Mouse (Mus musculus) CH12.LX (cell line): ENCODE measurements around the gene Il17a. TPM values are rescaled to one million over a fixed set of nuclear protein-coding genes. Genes with fewer than 3 reads are reported as not detected.

ENCODE experiments used
- DNase-seq: peaks from one replicate; pipeline ENCODE4 v3.0.0-alpha.2; 2013; ENCODE audit errors: extremely low read depth
- H3K27ac ChIP-seq: 2 replicates; pipeline ENCODE4 v1.5.1; 2012; ENCODE audit warnings: low read depth, mild to moderate bottlenecking, control low read depth, moderate library complexity; ENCODE audit not compliant: insufficient read depth
- H3K27me3 ChIP-seq: replicated peaks from 2 replicates; pipeline ENCODE3; 2012; ENCODE audit warnings: inconsistent platforms
- H3K36me3 ChIP-seq, 2 experiments: replicated peaks in 1 of 2; 2 replicates each; pipeline versions ENCODE3 to v1.6.1; 2012; ENCODE audit warnings: inconsistent platforms in 1 of 2, low read length in 1 of 2, mild to moderate bottlenecking in 1 of 2, mixed read lengths in 1 of 2, moderate library complexity in 1 of 2; ENCODE audit not compliant: control insufficient read depth in 1 of 2, insufficient read depth in 1 of 2
- H3K4me1 ChIP-seq, 2 experiments: 2 replicates each; pipeline ENCODE4 v1.6.1; 2012; ENCODE audit warnings: inconsistent platforms in 1 of 2, moderate library complexity in 1 of 2; ENCODE audit not compliant: insufficient read depth in 2 of 2, control insufficient read depth in 1 of 2
- H3K4me2 ChIP-seq: 2 replicates; pipeline ENCODE4 v1.6.1; 2012; ENCODE audit warnings: low read depth, mild to moderate bottlenecking, control low read depth; ENCODE audit not compliant: poor library complexity, insufficient read depth, severe bottlenecking
- H3K4me3 ChIP-seq, 3 experiments: fragments of 150-350 bp in 1 of 3; sonication (generic) in 1 of 3; replicated peaks in 1 of 3; 2 replicates each; pipeline versions ENCODE3 to v1.5.1; 2011 to 2012; ENCODE audit warnings: low read depth in 2 of 3, low read length in 2 of 3, mild to moderate bottlenecking in 2 of 3, moderate library complexity in 2 of 3, control low read depth in 1 of 3, improper control_type of control experiment in 1 of 3, inconsistent platforms in 1 of 3, mixed read lengths in 1 of 3; ENCODE audit not compliant: poor library complexity in 1 of 3
- H3K79me2 ChIP-seq: replicated peaks from 2 replicates; pipeline ENCODE4 v1.6.1; 2012; ENCODE audit warnings: mild to moderate bottlenecking, moderate library complexity; ENCODE audit not compliant: control insufficient read depth, poor library complexity, insufficient read depth, severe bottlenecking; ENCODE audit errors: extremely low read depth
- H3K9ac ChIP-seq: 2 replicates; pipeline ENCODE4 v1.6.1; 2012; ENCODE audit warnings: low read depth, mild to moderate bottlenecking, control low read depth, moderate library complexity; ENCODE audit not compliant: insufficient read depth
- H3K9me3 ChIP-seq: replicated peaks from 2 replicates; pipeline ENCODE3; 2012; ENCODE audit warnings: low read length, inconsistent platforms, mixed read lengths
- BHLHE40 ChIP-seq: IDR thresholded peaks from 2 replicates; pipeline ENCODE4 v1.6.1; 2011; ENCODE audit warnings: mild to moderate bottlenecking, low read depth, low read length, improper control_type of control experiment
- CHD1 ChIP-seq: IDR thresholded peaks from 2 replicates; pipeline ENCODE4 v1.6.1; 2012; ENCODE audit warnings: low read depth, low read length, improper control_type of control experiment, inconsistent platforms
- CHD2 ChIP-seq: IDR thresholded peaks from 2 replicates; pipeline ENCODE4 v1.6.1; 2011; ENCODE audit warnings: low read length, improper control_type of control experiment
- CTCF ChIP-seq, 2 experiments: IDR thresholded peaks in 1 of 2; conservative IDR thresholded peaks in 1 of 2; 2 replicates each; pipeline ENCODE4 v1.5.1; 2011 to 2012; ENCODE audit warnings: low read depth in 2 of 2, low read length in 2 of 2, improper control_type of control experiment in 1 of 2, inconsistent platforms in 1 of 2, mild to moderate bottlenecking in 1 of 2, moderate library complexity in 1 of 2
- E2F4 ChIP-seq: IDR thresholded peaks from 2 replicates; pipeline ENCODE4 v1.6.1; 2011; ENCODE audit warnings: low read depth, low read length, improper control_type of control experiment; ENCODE audit not compliant: insufficient replicate concordance
- EP300 ChIP-seq: IDR thresholded peaks from 2 replicates; pipeline ENCODE4 v1.6.1; 2011; ENCODE audit warnings: low read length, improper control_type of control experiment
- ETS1 ChIP-seq: conservative IDR thresholded peaks from 2 replicates; pipeline ENCODE4 v1.6.1; 2012; ENCODE audit warnings: low read depth, mild to moderate bottlenecking, inconsistent platforms, low read length, improper control_type of control experiment, moderate library complexity
- GABPA ChIP-seq: IDR thresholded peaks from 2 replicates; pipeline ENCODE4 v1.6.1; 2012; ENCODE audit warnings: low read depth, low read length, improper control_type of control experiment, inconsistent platforms; ENCODE audit not compliant: insufficient replicate concordance
- IRF4 ChIP-seq: IDR thresholded peaks from 2 replicates; pipeline ENCODE4 v1.6.1; 2014; ENCODE audit warnings: low read depth, mild to moderate bottlenecking, inconsistent platforms, low read length, improper control_type of control experiment
- KAT2A ChIP-seq: IDR thresholded peaks from 2 replicates; pipeline ENCODE4 v1.6.1; 2012; ENCODE audit warnings: low read length, improper control_type of control experiment, inconsistent platforms; ENCODE audit not compliant: insufficient replicate concordance
- MAZ ChIP-seq: IDR thresholded peaks from 2 replicates; pipeline ENCODE4 v1.6.1; 2012; ENCODE audit warnings: low read depth, mild to moderate bottlenecking, inconsistent platforms, low read length, improper control_type of control experiment, moderate library complexity
- MXI1 ChIP-seq: IDR thresholded peaks from 2 replicates; pipeline ENCODE4 v1.6.1; 2011; ENCODE audit warnings: mild to moderate bottlenecking, low read depth, low read length, improper control_type of control experiment
- MYC ChIP-seq: IDR thresholded peaks from 2 replicates; pipeline ENCODE4 v1.6.1; 2011; ENCODE audit warnings: low read depth, mild to moderate bottlenecking, improper control_type of control experiment, low read length
- NRF1 ChIP-seq: IDR thresholded peaks from 2 replicates; pipeline ENCODE4 v1.6.1; 2014; ENCODE audit warnings: low read depth, mild to moderate bottlenecking, inconsistent platforms, low read length, improper control_type of control experiment, moderate library complexity
- PAX5 ChIP-seq: IDR thresholded peaks from 2 replicates; pipeline ENCODE4 v1.6.1; 2012; ENCODE audit warnings: low read length, inconsistent platforms, mixed read lengths
- POLR2A ChIP-seq: IDR thresholded peaks from 2 replicates; pipeline ENCODE4 v1.6.1; 2011; ENCODE audit warnings: low read depth, mild to moderate bottlenecking, improper control_type of control experiment, low read length
- RCOR1 ChIP-seq: conservative IDR thresholded peaks from 2 replicates; pipeline ENCODE4 v1.6.1; 2012; ENCODE audit warnings: low read depth, mild to moderate bottlenecking, inconsistent platforms, low read length, improper control_type of control experiment
- SIN3A ChIP-seq: IDR thresholded peaks from 2 replicates; pipeline ENCODE4 v1.6.1; 2012; ENCODE audit warnings: low read length, improper control_type of control experiment, inconsistent platforms
- SMC3 ChIP-seq: IDR thresholded peaks from 2 replicates; pipeline ENCODE4 v1.6.1; 2011; ENCODE audit warnings: low read depth, low read length, improper control_type of control experiment
- TBP ChIP-seq: conservative IDR thresholded peaks from 2 replicates; pipeline ENCODE4 v1.6.1; 2011; ENCODE audit warnings: low read depth, low read length, improper control_type of control experiment
- ZKSCAN1 ChIP-seq: IDR thresholded peaks from 2 replicates; pipeline ENCODE4 v1.6.1; 2012; ENCODE audit warnings: low read depth, inconsistent platforms, low read length, improper control_type of control experiment, borderline replicate concordance
- ZMIZ1 ChIP-seq: IDR thresholded peaks from 2 replicates; pipeline ENCODE4 v1.6.1; 2012; ENCODE audit warnings: low read depth, mild to moderate bottlenecking, inconsistent platforms, low read length, improper control_type of control experiment
- ZNF384 ChIP-seq: IDR thresholded peaks from 2 replicates; pipeline ENCODE4 v1.6.1; 2012; ENCODE audit warnings: low read depth, low read length, improper control_type of control experiment, inconsistent platforms
- dilution Hi-C: fragments of 300-500 bp; cut with MboI; formaldehyde crosslinking; loops from 2 replicates; pipeline ENCODE4 v1.14.3; 2020; ENCODE audit warnings: low sequenced_read_pairs; ENCODE audit not compliant: extremely low pct_unique_long_range_greater_than_20kb, extremely low pct_ligation_motif_present
- in situ Hi-C: fragments of 300-500 bp; cut with MboI; formaldehyde crosslinking; loops from 3 replicates; pipeline ENCODE4 v1.14.3; 2019; ENCODE audit warnings: low sequenced_read_pairs, low pct_ligation_motif_present, low pct_unique_long_range_greater_than_20kb, mixed read lengths
- polyA plus RNA-seq: library from polyadenylated mRNA; unstranded; fragments of >175 nt; gene quantifications from 2 replicates; pipeline ENCODE4 v1.2.1, GENCODE M21; 2012; ENCODE audit warnings: low read depth; ENCODE audit not compliant: insufficient read length
- total RNA-seq, 2 experiments: library from RNA; depleted of rRNA; stranded (reverse); fragments of 300-350 nt in 1 of 2; fragments of >200 nt in 1 of 2; gene quantifications; 2 replicates each; pipeline ENCODE4 v1.2.3; 2012 to 2014

Gene Il17a
- 0.13 TPM in 1 of 2 replicates, not detected in the other for total RNA-seq (2012; rRNA removed)
- total RNA-seq (2014; rRNA removed), result 0.39 TPM in 1 of 2 replicates, not detected in the other
- polyA plus RNA-seq, result not detected in 2 replicates

GRCm38 (mm10) chr1:20730903-20731302, at the start of gene Il17a:
Gene Il17a (plus strand): TSS chr1:20730905.
- Histone ChIP-seq H3K4me1 (peaks cover under 1 to 3% of the 10 kb centered on the region in 2 experiments; a peak in 2 of 4 replicates), H3K9me3 (no peaks in the 10 kb centered on the region), H3K27me3 (no peaks in the 10 kb centered on the region), H3K4me3 (no peak within 1 kb of the TSS), H3K27ac (no peak within 1 kb of the TSS), H3K9ac (no peak within 1 kb of the TSS), H3K4me2 (peak within 1 kb of the TSS; percentile 30; the same call in 1 of the 2 replicates), H3K79me2 (no peaks in the 10 kb centered on the region), H3K36me3 (no peaks in the 10 kb centered on the region)
- TF ChIP-seq IRF4 (no peak), RCOR1 (no peak), MAZ (no peak), BHLHE40 (peak; percentile 49)
- DNase-seq, result no peak
- dilution Hi-C loops, result no loop called here
- in situ Hi-C loops, result no loop called here

- no peak overlapping the region for H3K27ac ChIP-seq
- no peaks in the 10 kb centered on the region for H3K27me3 ChIP-seq
- no peak overlapping the region for H3K9ac ChIP-seq
- no peak for DNase-seq
- no peak overlapping the region for H3K4me2 ChIP-seq
- H3K4me1 ChIP-seq, result no peaks in the 10 kb centered on the region
- no peak for TF ChIP-seq TBP
- no peak for TF ChIP-seq EP300
- no peak for TF ChIP-seq GABPA
- TF ChIP-seq KAT2A, result no peak
- TF ChIP-seq CHD1, result no peak
- no peak for TF ChIP-seq SMC3
- TF ChIP-seq RCOR1, result no peak
- dilution Hi-C loops (no loop called here), in situ Hi-C loops (no loop called here)
- H3K9me3 ChIP-seq, result no peaks in the 10 kb centered on the region
- no peaks in the 10 kb centered on the region for H3K36me3 ChIP-seq
- H3K4me3 ChIP-seq, result no peak overlapping the region
- H3K79me2 ChIP-seq, result no peaks in the 10 kb centered on the region
These were observed 47.9 kb upstream of the Il17a start for GRCm38 (mm10) chr1:20682849-20683248.

- no peaks in the 10 kb centered on the region for H3K79me2 ChIP-seq
- dilution Hi-C loops, result no loop called here
- TF ChIP-seq SIN3A (no peak), CTCF (conservative IDR thresholded peaks at IDR 0.05 in 1 of 2, IDR thresholded peaks at IDR 0.05 in 1 of 2; ENCODE audit: low read depth in 2 of 2, low read length in 2 of 2) (no peak), E2F4 (no peak), CHD2 (no peak), NRF1 (no peak), TBP (no peak), MXI1 (no peak), ETS1 (no peak), POLR2A (no peak), BHLHE40 (no peak), KAT2A (no peak), ZMIZ1 (no peak), ZKSCAN1 (no peak), ZNF384 (no peak), MYC (no peak), PAX5 (no peak)
- no peaks in the 10 kb centered on the region for H3K4me1 ChIP-seq
- no peak overlapping the region for H3K4me2 ChIP-seq
- no peak for DNase-seq
- H3K9ac ChIP-seq, result no peak overlapping the region
- no peak overlapping the region for H3K27ac ChIP-seq
- no peak overlapping the region for H3K4me3 ChIP-seq
- no peaks in the 10 kb centered on the region for H3K27me3 ChIP-seq
- no peaks in the 10 kb centered on the region for H3K36me3 ChIP-seq
- H3K9me3 ChIP-seq, result no peaks in the 10 kb centered on the region
- in situ Hi-C loops, result no loop called here
These were observed 47.3 kb upstream of the Il17a start for GRCm38 (mm10) chr1:20683386-20683785.
